In the genomic region with DNA sequence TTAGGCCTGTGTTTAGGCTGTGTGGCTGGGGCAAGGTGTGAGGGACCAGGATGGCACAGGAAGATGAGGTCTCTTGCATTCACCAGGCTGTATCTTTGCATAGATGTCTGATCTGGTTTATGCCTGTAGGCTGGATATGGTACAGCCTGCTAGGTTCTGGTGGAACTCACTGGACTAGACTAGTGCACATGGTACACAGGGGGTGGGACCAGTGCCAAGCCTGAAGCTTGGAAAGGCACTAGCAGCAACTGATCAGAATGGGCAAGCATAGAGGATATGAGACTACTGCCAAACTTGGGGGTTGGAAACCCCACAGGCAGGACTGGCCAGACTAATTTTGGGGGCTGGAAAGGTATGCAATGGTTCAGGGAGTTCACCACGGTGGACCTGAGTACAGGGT, we compare ENCODE assay signal across 16 mouse cellular contexts. TPM values are rescaled to one million over a fixed set of nuclear protein-coding genes. Genes with fewer than 3 reads are reported as not detected.
DNase-seq lines count a peak whose midpoint lies in the region; ATAC-seq lines count a peak whose summit lies in the region.
"Had no signal": no experiment of that assay in that cellular context is flagged by ENCODE, and none has a peak within 500 bp of the region (broad histone marks: within the 10 kb centered on the region; RNA-seq: fewer than 3 reads in every experiment).

No protein-coding gene starts in this region.

- H3K4me3 ChIP-seq in forebrain, embryonic 14.5 days (ENCODE audit: low read depth, low read length): no peak overlapping the region
- H3K4me3 ChIP-seq in forebrain, embryonic 12.5 days (replicated peaks): no peak overlapping the region
- H3K4me3 ChIP-seq in midbrain, embryonic 11.5 days (ENCODE audit: low read depth, low read length): no peak overlapping the region
- H3K4me3 ChIP-seq in midbrain, embryonic 14.5 days (replicated peaks; ENCODE audit: low read depth, low read length): no peak overlapping the region
- no peak overlapping the region for H3K4me3 ChIP-seq in heart, embryonic 11.5 days (ENCODE audit: low read depth, low read length)
- H3K4me3 ChIP-seq: erythroblast, embryonic 14.5 days; heart, embryonic 10.5 days; liver, embryonic 15.5 days; megakaryocyte, embryonic 14.5 days had no signal

- 0 out of 2 replicates have a peak, but pooled peaks have one; percentile 29 for ATAC-seq in forebrain, embryonic 14.5 days
- ATAC-seq in forebrain, embryonic 12.5 days (ENCODE audit: low FRiP score): no peak
- ATAC-seq in midbrain, embryonic 11.5 days (ENCODE audit: low FRiP score): 0 out of 2 replicates have a peak, but pooled peaks have one; percentile 27
- no peak; the same call in 1 of the 2 replicates for ATAC-seq in midbrain, embryonic 14.5 days (ENCODE audit: low FRiP score, low TSS enrichment)
- no peak for ATAC-seq in heart, embryonic 11.5 days (replicated peaks; ENCODE audit: insufficient number of reproducible peaks, low FRiP score, low TSS enrichment)

- no peak for DNase-seq in forebrain, embryonic 14.5 days (ENCODE audit: low spot score)
- no peak for DNase-seq in midbrain, embryonic 11.5 days (ENCODE audit: low spot score, missing footprints)
- DNase-seq in midbrain, embryonic 14.5 days: no peak
- DNase-seq in cerebellum, postnatal 10 days: peak; percentile 68 to 77
- DNase-seq in urinary bladder, postnatal 4 days (ENCODE audit: low spot score in 2 of 2): no peak
- DNase-seq: gastrocnemius, postnatal 36 days; heart, postnatal 36 days; kidney, adult 2 months; lung, postnatal 10 days; thymus, postnatal 25 days had no signal

- H3K36me3 ChIP-seq in forebrain, embryonic 14.5 days (ENCODE audit: control insufficient read depth, insufficient read depth, low read length): peaks cover 4% of the 10 kb centered on the region; the same call in 1 of the 2 replicates
- peaks cover 5% of the 10 kb centered on the region; the same call in 1 of the 2 replicates for H3K36me3 ChIP-seq in forebrain, embryonic 12.5 days (replicated peaks)
- no peaks in the 10 kb centered on the region for H3K36me3 ChIP-seq in midbrain, embryonic 11.5 days (ENCODE audit: control insufficient read depth, insufficient read depth, low read length)
- H3K36me3 ChIP-seq in midbrain, embryonic 14.5 days (ENCODE audit: control insufficient read depth, insufficient read depth, low read length): peaks cover 8% of the 10 kb centered on the region; the same call in 1 of the 2 replicates
- H3K36me3 ChIP-seq in heart, embryonic 11.5 days (ENCODE audit: control insufficient read depth, insufficient read depth, low read length): no peaks in the 10 kb centered on the region
- H3K36me3 ChIP-seq: heart, embryonic 10.5 days had no signal

- H3K27ac ChIP-seq in forebrain, embryonic 14.5 days (ENCODE audit: low read depth, low read length): no peak overlapping the region
- no peak overlapping the region for H3K27ac ChIP-seq in forebrain, embryonic 12.5 days
- no peak overlapping the region for H3K27ac ChIP-seq in midbrain, embryonic 11.5 days (ENCODE audit: low read depth, low read length)
- H3K27ac ChIP-seq in midbrain, embryonic 14.5 days (replicated peaks; ENCODE audit: low read depth, low read length): no peak overlapping the region
- H3K27ac ChIP-seq in heart, embryonic 11.5 days (ENCODE audit: low read depth, low read length): no peak overlapping the region
- H3K27ac ChIP-seq: heart, embryonic 10.5 days; liver, embryonic 15.5 days had no signal

- no peak overlapping the region for H3K9ac ChIP-seq in forebrain, embryonic 14.5 days (ENCODE audit: low read length)
- no peak overlapping the region for H3K9ac ChIP-seq in forebrain, embryonic 12.5 days
- H3K9ac ChIP-seq in midbrain, embryonic 11.5 days (ENCODE audit: low read length): no peak overlapping the region
- H3K9ac ChIP-seq in midbrain, embryonic 14.5 days (replicated peaks; ENCODE audit: low read length): no peak overlapping the region
- no peak overlapping the region for H3K9ac ChIP-seq in heart, embryonic 11.5 days (ENCODE audit: low read depth, low read length)
- H3K9ac ChIP-seq: liver, embryonic 15.5 days had no signal

- H3K4me1 ChIP-seq in forebrain, embryonic 14.5 days (ENCODE audit: control insufficient read depth, insufficient read depth, low read length): no peaks in the 10 kb centered on the region
- H3K4me1 ChIP-seq in forebrain, embryonic 12.5 days: no peaks in the 10 kb centered on the region
- H3K4me1 ChIP-seq in midbrain, embryonic 11.5 days (ENCODE audit: control insufficient read depth, insufficient read depth, low read length): no peaks in the 10 kb centered on the region
- H3K4me1 ChIP-seq in midbrain, embryonic 14.5 days (ENCODE audit: control insufficient read depth, insufficient read depth, low read length): no peaks in the 10 kb centered on the region
- H3K4me1 ChIP-seq in heart, embryonic 11.5 days (ENCODE audit: control insufficient read depth, insufficient read depth, low read length): no peaks in the 10 kb centered on the region
- H3K4me1 ChIP-seq: heart, embryonic 10.5 days had no signal

- no peak overlapping the region for H3K4me2 ChIP-seq in forebrain, embryonic 14.5 days (ENCODE audit: low read length)
- H3K4me2 ChIP-seq in forebrain, embryonic 12.5 days: no peak overlapping the region
- no peak overlapping the region for H3K4me2 ChIP-seq in midbrain, embryonic 11.5 days
- H3K4me2 ChIP-seq in midbrain, embryonic 14.5 days (ENCODE audit: low read length): no peak overlapping the region
- H3K4me2 ChIP-seq in heart, embryonic 11.5 days: no peak overlapping the region
- H3K4me2 ChIP-seq: liver, embryonic 15.5 days had no signal

- WGBS in forebrain, embryonic 14.5 days: 88% methylated on average over 1 of the region's 1 CpGs
- WGBS in forebrain, embryonic 12.5 days: 75% methylated on average over 1 of the region's 1 CpGs
- WGBS in midbrain, embryonic 11.5 days: 80% methylated on average over 1 of the region's 1 CpGs
- WGBS in midbrain, embryonic 14.5 days: 94% methylated on average over 1 of the region's 1 CpGs
- 90% methylated on average over 1 of the region's 1 CpGs for WGBS in heart, embryonic 11.5 days (ENCODE audit: insufficient replicate concordance)

- H3K9me3 ChIP-seq in forebrain, embryonic 14.5 days (replicated peaks; ENCODE audit: control insufficient read depth, low read length): no peaks in the 10 kb centered on the region
- no peaks in the 10 kb centered on the region for H3K9me3 ChIP-seq in forebrain, embryonic 12.5 days
- no peaks in the 10 kb centered on the region for H3K9me3 ChIP-seq in midbrain, embryonic 11.5 days (ENCODE audit: control insufficient read depth, low read length)
- no peaks in the 10 kb centered on the region for H3K9me3 ChIP-seq in midbrain, embryonic 14.5 days (ENCODE audit: control insufficient read depth, low read length)
- H3K9me3 ChIP-seq in heart, embryonic 11.5 days (replicated peaks; ENCODE audit: control insufficient read depth, low read length): no peaks in the 10 kb centered on the region
- H3K9me3 ChIP-seq: heart, embryonic 10.5 days; liver, embryonic 15.5 days; megakaryocyte, embryonic 14.5 days had no signal

- no peaks in the 10 kb centered on the region for H3K27me3 ChIP-seq in forebrain, embryonic 14.5 days (replicated peaks; ENCODE audit: control insufficient read depth, insufficient read depth, low read length)
- no peaks in the 10 kb centered on the region for H3K27me3 ChIP-seq in forebrain, embryonic 12.5 days
- no peaks in the 10 kb centered on the region for H3K27me3 ChIP-seq in midbrain, embryonic 11.5 days (ENCODE audit: control insufficient read depth, insufficient read depth, low read length)
- no peaks in the 10 kb centered on the region for H3K27me3 ChIP-seq in midbrain, embryonic 14.5 days (ENCODE audit: control insufficient read depth, insufficient read depth, low read length)
- no peaks in the 10 kb centered on the region for H3K27me3 ChIP-seq in heart, embryonic 11.5 days (ENCODE audit: control insufficient read depth, insufficient read depth, low read length)
- H3K27me3 ChIP-seq: liver, embryonic 15.5 days; megakaryocyte, embryonic 14.5 days had no signal

RNA-seq across cellular contexts. Expression of a gene that starts 35.2 kb away (rescaled TPM):
- polyA plus RNA-seq in forebrain, embryonic 14.5 days (2014; fragmentation: Nextera tagmentation; extraction: Ambion mirVana): 14.7 and 19.9 TPM in 2 replicates
- 16.3 and 17.7 TPM in 2 replicates for polyA plus RNA-seq in forebrain, embryonic 12.5 days (2016; fragmentation: Nextera tagmentation; extraction: Ambion mirVana)
- 13.9 and 15.8 TPM in 2 replicates for polyA plus RNA-seq in midbrain, embryonic 11.5 days (2014; fragmentation: Nextera tagmentation; extraction: Ambion mirVana)
- polyA plus RNA-seq in midbrain, embryonic 14.5 days (2014; fragmentation: Nextera tagmentation; extraction: Ambion mirVana): 14.3 and 20.5 TPM in 2 replicates
- 11.9 and 13.8 TPM in 2 replicates for polyA plus RNA-seq in heart, embryonic 11.5 days (2014; fragmentation: Nextera tagmentation; extraction: Ambion mirVana)

Comparison
In these comparisons a context has a peak if more than half of its experiments do, and no peak if none do; other contexts are left out.
1. ATAC-seq: peak in forebrain, embryonic 14.5 days (single experiment) and midbrain, embryonic 11.5 days (single experiment); none in forebrain, embryonic 12.5 days (single experiment), midbrain, embryonic 14.5 days (single experiment) and heart, embryonic 11.5 days (single experiment).
2. DNase-seq: peak in cerebellum, postnatal 10 days (2 of 2); none in forebrain, embryonic 14.5 days (single experiment), midbrain, embryonic 11.5 days (single experiment), midbrain, embryonic 14.5 days (single experiment) and urinary bladder, postnatal 4 days (0 of 2).